Mouse (Mus musculus) heart, embryonic 16.5 days (tissue): ENCODE results near the gene Rpa1. TPM values are rescaled to one million over a fixed set of nuclear protein-coding genes. Genes with fewer than 3 reads are reported as not detected.

Experiments used
- ATAC-seq: fragments of 200-750 bp; cut with Nextera tagmentation; replicated peaks from 2 replicates; pipeline ENCODE4 v1.8.0; 2017; ENCODE audit warnings: moderate number of reproducible peaks; ENCODE audit not compliant: insufficient read depth, low FRiP score; ENCODE audit errors: extremely low read depth
- H3K27ac ChIP-seq: fragments of 300-500 bp; sonication (generic); 2 replicates; pipeline ENCODE4 v1.5.1; 2014; ENCODE audit warnings: mild to moderate bottlenecking, low read length, control low read depth, moderate library complexity
- H3K27me3 ChIP-seq: fragments of 300-500 bp; sonication (generic); 2 replicates; pipeline ENCODE4 v1.6.1; 2014; ENCODE audit warnings: low read length, mixed read lengths; ENCODE audit not compliant: control insufficient read depth, insufficient read depth
- H3K36me3 ChIP-seq: fragments of 300-500 bp; sonication (generic); 2 replicates; pipeline ENCODE4 v1.6.1; 2014; ENCODE audit not compliant: control insufficient read depth, insufficient read depth
- H3K4me1 ChIP-seq: fragments of 300-500 bp; sonication (generic); 2 replicates; pipeline ENCODE4 v1.6.1; 2014; ENCODE audit warnings: low read length, mixed read lengths; ENCODE audit not compliant: control insufficient read depth, insufficient read depth
- H3K4me2 ChIP-seq: fragments of 300-500 bp; sonication (generic); 2 replicates; pipeline ENCODE4 v1.6.1; 2014; ENCODE audit warnings: low read depth, mild to moderate bottlenecking, control low read depth, low read length
- H3K4me3 ChIP-seq: fragments of 300-500 bp; sonication (generic); 2 replicates; pipeline ENCODE4 v1.5.1; 2014; ENCODE audit warnings: mild to moderate bottlenecking, control low read depth, low read length
- H3K9ac ChIP-seq: fragments of 300-500 bp; sonication (generic); 2 replicates; pipeline ENCODE4 v1.6.1; 2014; ENCODE audit warnings: low read length, control low read depth
- H3K9me3 ChIP-seq: fragments of 300-500 bp; sonication (generic); replicated peaks from 2 replicates; pipeline ENCODE4 v1.6.1; 2016; ENCODE audit warnings: low read length; ENCODE audit not compliant: control insufficient read depth
- WGBS: fragments of 180-500 bp; shearing (Covaris S2); extraction: QIAGEN DNeasy Blood & Tissue Kit; methylation state at CpG from one replicate; pipeline ENCODE4 v1.1.7; 2014; 5-methylcytosine and 5-hydroxymethylcytosine counted together
- polyA plus RNA-seq: library from polyadenylated mRNA; unstranded; fragments of >200 nt; fragmentation: Nextera tagmentation; extraction: Ambion mirVana; gene quantifications from 2 replicates; pipeline ENCODE4 v1.2.1, GENCODE M21; 2015

Gene Rpa1
- polyA plus RNA-seq, 1 experiment from 2014 or later, result 96.0 TPM

DNA sequence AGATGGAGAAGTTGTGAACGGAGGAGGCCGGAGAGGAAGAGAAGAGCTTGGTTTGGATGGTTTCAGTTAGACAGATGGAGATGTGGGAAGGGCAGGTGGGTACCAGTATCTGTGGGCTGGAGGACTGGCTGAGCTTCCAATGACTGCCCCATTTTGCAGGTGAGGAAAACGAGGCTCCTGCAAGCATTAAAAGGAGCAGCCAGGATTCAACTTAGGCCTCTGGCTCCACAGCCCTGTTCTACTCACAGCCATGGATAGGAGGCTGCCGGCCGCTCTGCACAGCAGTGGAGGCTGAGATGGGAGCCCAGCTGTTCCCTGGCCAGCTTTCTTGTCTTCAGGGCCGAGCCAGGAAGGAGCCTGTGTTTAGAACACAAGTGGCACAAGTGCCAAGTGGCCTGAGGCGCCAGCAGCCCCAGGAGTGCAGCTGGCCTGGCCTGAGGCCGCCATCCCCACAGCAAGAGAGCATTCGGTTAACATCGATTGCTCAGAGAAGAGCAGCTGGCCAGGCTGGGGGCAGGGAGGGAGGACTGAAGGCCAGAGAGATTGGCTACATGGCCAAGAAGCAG is 88.0 kb downstream of the Rpa1 start:
- Histone ChIP-seq H3K9me3 (no peaks in the 10 kb centered on the region), H3K36me3 (no peaks in the 10 kb centered on the region), H3K27ac (no peak overlapping the region; the same call in 1 of the 2 replicates), H3K9ac (no peak overlapping the region), H3K4me1 (peaks cover 26% of the 10 kb centered on the region), H3K27me3 (no peaks in the 10 kb centered on the region), H3K4me2 (no peak overlapping the region), H3K4me3 (no peak overlapping the region)
- ATAC-seq, result no peak
- WGBS, result 59% methylated on average over 10 of the region's 10 CpGs

DNA sequence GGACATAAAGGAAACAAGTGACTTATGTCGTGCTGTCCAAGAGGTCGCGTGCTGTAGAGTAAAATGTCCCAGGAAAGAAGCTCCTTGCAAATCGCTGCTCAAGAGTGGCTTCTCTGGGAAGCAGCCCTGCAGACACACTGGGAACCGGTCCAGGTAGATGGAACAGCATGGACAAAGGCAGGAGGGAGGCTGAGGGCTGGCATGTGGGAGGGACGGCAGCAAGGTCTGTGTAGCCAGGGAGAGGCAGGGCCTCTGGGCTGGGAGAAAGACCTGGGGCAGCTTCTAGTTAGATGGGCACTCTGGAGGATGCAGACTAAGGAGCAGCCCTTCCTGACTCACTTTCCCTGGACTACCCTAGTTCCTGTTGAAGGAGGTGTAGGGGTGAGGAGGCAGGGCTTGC is 88.7 kb downstream of the Rpa1 start:
- Histone ChIP-seq H3K27ac (no peak overlapping the region), H3K27me3 (no peaks in the 10 kb centered on the region), H3K9me3 (no peaks in the 10 kb centered on the region), H3K4me2 (no peak overlapping the region), H3K36me3 (no peaks in the 10 kb centered on the region), H3K4me3 (no peak overlapping the region), H3K4me1 (peaks cover 33% of the 10 kb centered on the region), H3K9ac (no peak overlapping the region)
- WGBS, result 51% methylated on average over 6 of the region's 6 CpGs
- no peak for ATAC-seq

DNA sequence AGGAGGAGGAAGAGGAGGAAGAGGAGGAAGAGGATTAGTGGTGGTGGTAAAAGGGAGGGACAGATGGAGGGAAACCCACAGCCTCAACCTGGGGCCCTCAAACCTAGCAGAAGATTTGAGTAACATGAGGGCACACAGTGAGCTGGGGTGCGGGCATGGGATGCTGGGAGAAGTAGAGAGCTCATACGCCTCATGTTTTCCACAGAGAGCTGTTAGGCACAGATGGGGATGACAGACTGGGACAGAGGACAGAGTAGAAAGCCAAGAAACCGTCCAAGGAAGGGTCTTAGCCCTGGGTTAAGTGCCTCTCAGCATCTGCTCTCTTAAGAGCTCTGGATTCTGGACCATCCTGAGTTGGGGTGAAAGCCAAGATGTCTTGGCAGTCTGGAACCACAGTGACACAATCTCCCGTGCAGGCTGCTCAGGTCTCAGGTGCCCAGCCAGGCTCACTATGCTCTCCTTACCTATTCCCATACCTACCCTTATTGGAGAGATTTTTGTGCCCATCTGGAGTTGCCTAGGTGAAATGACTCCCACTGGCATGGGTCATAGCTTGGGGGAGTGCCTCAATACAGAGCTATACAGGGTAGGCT is 91.0 kb downstream of the Rpa1 start:
- ATAC-seq, result no peak
- peaks cover 29% of the 10 kb centered on the region for H3K4me1 ChIP-seq
- no peaks in the 10 kb centered on the region for H3K27me3 ChIP-seq
- H3K9me3 ChIP-seq, result no peaks in the 10 kb centered on the region
- H3K4me3 ChIP-seq, result no peak overlapping the region
- H3K9ac ChIP-seq, result no peak overlapping the region
- no peak overlapping the region for H3K27ac ChIP-seq
- WGBS, result 73% methylated on average over 4 of the region's 4 CpGs
- no peaks in the 10 kb centered on the region for H3K36me3 ChIP-seq
- H3K4me2 ChIP-seq, result no peak overlapping the region

DNA sequence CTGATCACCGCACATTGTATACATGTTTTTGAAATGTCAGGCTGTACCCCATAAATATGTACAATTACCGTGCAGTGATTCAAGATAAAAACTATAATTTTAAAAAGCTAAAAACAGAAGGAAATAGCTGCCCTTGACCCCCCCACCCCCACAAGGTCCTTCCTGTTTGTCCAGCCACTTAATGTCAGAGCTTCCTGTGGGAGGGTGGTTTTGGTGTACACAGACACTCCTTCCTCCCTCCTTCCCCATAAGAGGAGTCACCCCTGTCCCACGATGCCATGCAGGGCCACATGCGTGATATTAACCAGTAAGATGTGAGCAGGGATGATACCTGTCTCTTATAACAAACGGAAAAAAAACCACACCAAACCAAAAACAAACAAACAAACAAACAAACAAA is 92.8 kb downstream of the Rpa1 start:
- Histone ChIP-seq H3K9ac (no peak overlapping the region), H3K36me3 (no peaks in the 10 kb centered on the region), H3K4me3 (no peak overlapping the region), H3K27me3 (no peaks in the 10 kb centered on the region), H3K27ac (no peak overlapping the region), H3K4me2 (no peak overlapping the region), H3K4me1 (peaks cover 38% of the 10 kb centered on the region), H3K9me3 (no peaks in the 10 kb centered on the region)
- no peak for ATAC-seq
- WGBS, result 67% methylated on average over 5 of the region's 5 CpGs

DNA sequence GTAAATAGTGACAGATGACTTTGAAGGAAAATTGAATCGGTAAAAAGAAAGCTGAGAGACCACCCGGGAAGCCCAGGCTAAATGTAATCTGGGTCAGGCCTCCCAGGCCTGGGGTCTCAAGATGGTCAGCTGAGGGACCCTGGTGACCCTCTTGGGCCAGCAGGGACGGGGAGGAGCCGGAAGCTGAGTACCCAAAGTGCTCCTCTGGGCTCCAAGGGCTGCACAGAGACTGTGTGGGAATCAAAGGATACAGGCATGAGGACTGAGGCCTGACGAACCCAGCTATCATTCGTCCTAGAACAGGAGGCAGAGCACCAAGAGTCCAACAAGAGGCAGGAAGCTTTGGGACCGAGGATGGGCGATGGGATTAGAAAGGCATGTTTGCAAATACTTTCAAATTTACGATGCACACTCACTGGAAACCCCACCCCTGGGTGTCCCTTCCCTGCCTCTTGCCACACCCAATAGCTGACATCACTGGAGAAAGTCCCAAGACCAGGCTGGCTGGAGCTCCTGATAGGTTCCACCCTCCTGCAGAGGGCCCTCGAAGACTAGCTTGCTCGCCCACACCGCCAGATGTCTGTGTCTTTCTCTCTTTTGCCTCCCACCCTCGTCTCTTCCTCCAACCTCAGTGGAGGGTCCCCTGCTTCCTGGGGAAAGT is 93.7 kb downstream of the Rpa1 start:
- Histone ChIP-seq H3K27ac (peak overlapping the region; percentile 47), H3K9ac (no peak overlapping the region), H3K4me2 (peak overlapping the region; percentile 19; the same call in 1 of the 2 replicates), H3K4me3 (no peak overlapping the region), H3K27me3 (no peaks in the 10 kb centered on the region), H3K9me3 (no peaks in the 10 kb centered on the region), H3K4me1 (peaks cover 37% of the 10 kb centered on the region), H3K36me3 (no peaks in the 10 kb centered on the region)
- no peak; the same call in 1 of the 2 replicates for ATAC-seq
- WGBS, result 52% methylated on average over 13 of the region's 13 CpGs

DNA sequence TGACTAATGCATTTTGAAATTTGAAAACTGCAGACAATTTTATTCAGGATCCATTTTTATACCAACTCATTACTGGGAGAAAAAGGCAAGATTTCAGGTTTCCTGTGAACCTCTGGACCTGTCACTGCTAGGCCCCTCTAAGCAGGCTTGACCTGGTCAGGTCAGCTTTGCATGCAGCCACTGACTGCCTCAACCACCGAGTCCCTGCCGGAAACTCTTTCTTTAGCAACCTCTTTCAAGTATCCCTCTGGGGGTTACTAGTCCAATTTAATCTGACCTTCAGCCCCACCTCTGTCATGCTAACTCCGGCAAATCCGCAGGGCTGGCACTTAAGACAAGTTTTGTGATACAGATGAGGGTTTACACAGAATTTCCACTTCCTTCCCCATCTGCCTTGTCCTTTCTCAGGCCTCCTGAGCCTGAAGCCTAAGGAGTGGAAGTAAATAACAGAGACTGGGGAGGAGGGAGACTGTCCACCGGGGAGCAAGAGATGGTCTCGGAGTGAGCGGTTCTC is 96.5 kb downstream of the Rpa1 start:
- no peaks in the 10 kb centered on the region; the same call in 1 of the 2 replicates for H3K9me3 ChIP-seq
- H3K4me1 ChIP-seq, result peaks cover 48% of the 10 kb centered on the region
- H3K36me3 ChIP-seq, result no peaks in the 10 kb centered on the region
- H3K4me2 ChIP-seq, result no peak overlapping the region
- no peak overlapping the region for H3K9ac ChIP-seq
- H3K27me3 ChIP-seq, result no peaks in the 10 kb centered on the region
- WGBS, result 44% methylated on average over 7 of the region's 7 CpGs
- H3K27ac ChIP-seq, result no peak overlapping the region
- no peak overlapping the region for H3K4me3 ChIP-seq
- no peak for ATAC-seq

DNA sequence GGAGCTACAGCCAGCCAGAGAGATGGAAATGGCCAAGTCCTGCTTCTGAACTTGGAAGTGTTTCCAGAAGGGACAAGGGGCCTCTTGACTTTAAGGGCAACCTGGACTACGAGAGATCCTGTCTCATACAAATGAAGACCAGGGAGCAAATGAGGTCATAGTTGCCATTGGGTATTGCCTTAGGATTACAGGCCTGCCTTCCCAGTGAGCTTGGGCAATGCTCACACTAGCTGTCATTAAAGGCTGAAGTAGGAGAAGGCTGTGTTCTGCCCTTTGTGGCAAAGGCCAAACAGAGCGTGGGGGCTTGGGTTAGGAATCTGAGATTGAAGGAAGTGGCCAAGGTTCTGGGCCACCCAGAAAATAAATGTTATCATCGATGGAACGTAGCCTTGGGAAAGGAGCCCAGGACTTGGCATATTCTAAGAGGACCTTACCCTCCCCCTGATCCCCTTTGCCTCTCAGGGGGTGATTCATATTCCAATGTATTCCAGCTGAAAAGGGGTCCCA is 97.1 kb downstream of the Rpa1 start:
- no peak overlapping the region for H3K27ac ChIP-seq
- no peak overlapping the region for H3K4me3 ChIP-seq
- H3K27me3 ChIP-seq, result no peaks in the 10 kb centered on the region
- ATAC-seq, result no peak
- no peak overlapping the region for H3K4me2 ChIP-seq
- no peaks in the 10 kb centered on the region for H3K36me3 ChIP-seq
- no peaks in the 10 kb centered on the region; the same call in 1 of the 2 replicates for H3K9me3 ChIP-seq
- H3K4me1 ChIP-seq, result peaks cover 53% of the 10 kb centered on the region
- no peak overlapping the region for H3K9ac ChIP-seq
- WGBS, result 65% methylated on average over 4 of the region's 4 CpGs

DNA sequence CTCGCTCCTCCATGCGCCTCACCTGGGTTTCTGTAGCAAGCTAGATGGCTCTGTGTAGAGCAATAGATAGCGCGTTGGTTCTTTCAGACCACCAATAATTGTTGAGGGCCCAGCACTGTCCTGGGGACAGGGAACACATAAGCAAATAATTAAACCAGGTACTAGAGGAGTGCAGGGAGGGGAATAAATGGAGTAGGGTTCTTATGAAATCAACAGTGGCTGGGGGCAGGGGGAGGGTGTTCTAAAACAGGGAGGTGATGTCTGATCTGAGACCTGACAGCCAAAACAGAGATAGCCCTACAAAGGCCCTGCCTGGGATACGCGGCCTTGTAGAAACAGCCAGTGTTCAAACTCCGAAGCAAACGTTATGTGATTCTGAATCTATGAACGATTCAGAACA is 98.5 kb downstream of the Rpa1 start:
- Histone ChIP-seq H3K4me3 (no peak overlapping the region), H3K9ac (peak overlapping the region; percentile 16), H3K4me1 (peaks cover 61% of the 10 kb centered on the region), H3K9me3 (no peaks in the 10 kb centered on the region; the same call in 1 of the 2 replicates), H3K4me2 (0 out of 2 replicates have a peak overlapping the region, but pooled peaks have one; percentile 3), H3K27ac (peak overlapping the region; percentile 74), H3K27me3 (no peaks in the 10 kb centered on the region), H3K36me3 (no peaks in the 10 kb centered on the region)
- 51% methylated on average over 9 of the region's 9 CpGs for WGBS
- no peak for ATAC-seq
